Mouse (Mus musculus): ENCODE results near the gene Mef2c. TPM values are rescaled to one million over a fixed set of nuclear protein-coding genes. Genes with fewer than 3 reads are reported as not detected.

The Mef2c gene
- 112 and 114 TPM in 2 replicates for polyA plus RNA-seq (2014; fragmentation: Nextera tagmentation; extraction: Ambion mirVana)

- WGBS: 86% methylated on average over 7 of the region's 7 CpGs
- H3K9ac ChIP-seq (ENCODE audit: low read length): no peak within 1 kb of the TSS
- H3K9me3 ChIP-seq (ENCODE audit: control insufficient read depth, low read length): no peaks in the 10 kb centered on the region
- H3K4me1 ChIP-seq (ENCODE audit: control insufficient read depth in 2 of 2, insufficient read depth in 2 of 2, low read length in 2 of 2): no peaks in the 10 kb centered on the region
- no peak within 1 kb of the TSS for H3K4me3 ChIP-seq (ENCODE audit: control insufficient read depth in 1 of 2, insufficient read depth in 1 of 2, low read depth in 1 of 2, low read length in 2 of 2)
- H3K27me3 ChIP-seq (ENCODE audit: control insufficient read depth, insufficient read depth, low read length): no peaks in the 10 kb centered on the region
- no peak for ATAC-seq (ENCODE audit: insufficient number of reproducible peaks, insufficient read depth, low FRiP score, low read depth)
- H3K27ac ChIP-seq (replicated peaks in 1 of 2; ENCODE audit: control insufficient read depth in 1 of 2, insufficient read depth in 1 of 2, low read depth in 2 of 2, low read length in 2 of 2): no peak within 1 kb of the TSS
- no peaks in the 10 kb centered on the region for H3K36me3 ChIP-seq (ENCODE audit: control insufficient read depth, insufficient read depth, low read length)
- H3K4me2 ChIP-seq (ENCODE audit: low read length): no peak within 1 kb of the TSS
These were observed at the start of gene Mef2c for GRCm38 (mm10) chr13:83503919-83504318. Gene Mef2c, plus strand, starts transcription at chr13:83504034.

- Histone ChIP-seq H3K4me2 (ENCODE audit: low read length) (no peak overlapping the region), H3K4me1 (ENCODE audit: control insufficient read depth in 2 of 2, insufficient read depth in 2 of 2, low read length in 2 of 2) (no peaks in the 10 kb centered on the region; a peak in 1 of 4 replicates), H3K9ac (ENCODE audit: low read length) (no peak overlapping the region), H3K9me3 (ENCODE audit: control insufficient read depth, low read length) (no peaks in the 10 kb centered on the region), H3K27ac (replicated peaks in 1 of 2; ENCODE audit: control insufficient read depth in 1 of 2, insufficient read depth in 1 of 2, low read depth in 2 of 2, low read length in 2 of 2) (no peak overlapping the region), H3K27me3 (ENCODE audit: control insufficient read depth, insufficient read depth, low read length) (no peaks in the 10 kb centered on the region), H3K36me3 (ENCODE audit: control insufficient read depth, insufficient read depth, low read length) (no peaks in the 10 kb centered on the region), H3K4me3 (ENCODE audit: control insufficient read depth in 1 of 2, insufficient read depth in 1 of 2, low read depth in 1 of 2, low read length in 2 of 2) (no peak overlapping the region)
- no peak for ATAC-seq (ENCODE audit: insufficient number of reproducible peaks, insufficient read depth, low FRiP score, low read depth)
These were observed 45.1 kb upstream of the Mef2c start for GRCm38 (mm10) chr13:83458729-83459128.

- H3K27me3 ChIP-seq (ENCODE audit: control insufficient read depth, insufficient read depth, low read length): no peaks in the 10 kb centered on the region
- 96% methylated on average over 3 of the region's 3 CpGs for WGBS
- H3K4me2 ChIP-seq (ENCODE audit: low read length): no peak overlapping the region
- no peak overlapping the region for H3K4me3 ChIP-seq (ENCODE audit: control insufficient read depth in 1 of 2, insufficient read depth in 1 of 2, low read depth in 1 of 2, low read length in 2 of 2)
- no peaks in the 10 kb centered on the region for H3K9me3 ChIP-seq (ENCODE audit: control insufficient read depth, low read length)
- ATAC-seq (ENCODE audit: insufficient number of reproducible peaks, insufficient read depth, low FRiP score, low read depth): no peak
- no peak overlapping the region for H3K9ac ChIP-seq (ENCODE audit: low read length)
- H3K27ac ChIP-seq (replicated peaks in 1 of 2; ENCODE audit: control insufficient read depth in 1 of 2, insufficient read depth in 1 of 2, low read depth in 2 of 2, low read length in 2 of 2): no peak overlapping the region
- H3K4me1 ChIP-seq (ENCODE audit: control insufficient read depth in 2 of 2, insufficient read depth in 2 of 2, low read length in 2 of 2): no peaks in the 10 kb centered on the region; a peak in 1 of 4 replicates
- H3K36me3 ChIP-seq (ENCODE audit: control insufficient read depth, insufficient read depth, low read length): no peaks in the 10 kb centered on the region
These were observed 44.2 kb upstream of the Mef2c start for GRCm38 (mm10) chr13:83459600-83459999.

- 44% methylated on average over 1 of the region's 1 CpGs for WGBS
- no peaks in the 10 kb centered on the region; a peak in 1 of 4 replicates for H3K4me1 ChIP-seq (ENCODE audit: control insufficient read depth in 2 of 2, insufficient read depth in 2 of 2, low read length in 2 of 2)
- no peak overlapping the region for H3K4me3 ChIP-seq (ENCODE audit: control insufficient read depth in 1 of 2, insufficient read depth in 1 of 2, low read depth in 1 of 2, low read length in 2 of 2)
- no peaks in the 10 kb centered on the region for H3K27me3 ChIP-seq (ENCODE audit: control insufficient read depth, insufficient read depth, low read length)
- H3K9ac ChIP-seq (ENCODE audit: low read length): no peak overlapping the region
- no peak for ATAC-seq (ENCODE audit: insufficient number of reproducible peaks, insufficient read depth, low FRiP score, low read depth)
- H3K36me3 ChIP-seq (ENCODE audit: control insufficient read depth, insufficient read depth, low read length): no peaks in the 10 kb centered on the region
- H3K4me2 ChIP-seq (ENCODE audit: low read length): no peak overlapping the region
- no peak overlapping the region for H3K27ac ChIP-seq (replicated peaks in 1 of 2; ENCODE audit: control insufficient read depth in 1 of 2, insufficient read depth in 1 of 2, low read depth in 2 of 2, low read length in 2 of 2)
- H3K9me3 ChIP-seq (ENCODE audit: control insufficient read depth, low read length): no peaks in the 10 kb centered on the region
These were observed 43.2 kb upstream of the Mef2c start for GRCm38 (mm10) chr13:83460620-83461019.

- Histone ChIP-seq H3K36me3 (ENCODE audit: control insufficient read depth, insufficient read depth, low read length) (no peaks in the 10 kb centered on the region), H3K9me3 (ENCODE audit: control insufficient read depth, low read length) (no peaks in the 10 kb centered on the region), H3K4me3 (ENCODE audit: control insufficient read depth in 1 of 2, insufficient read depth in 1 of 2, low read depth in 1 of 2, low read length in 2 of 2) (no peak overlapping the region), H3K9ac (ENCODE audit: low read length) (no peak overlapping the region), H3K4me1 (ENCODE audit: control insufficient read depth in 2 of 2, insufficient read depth in 2 of 2, low read length in 2 of 2) (no peaks in the 10 kb centered on the region; a peak in 1 of 4 replicates), H3K4me2 (ENCODE audit: low read length) (no peak overlapping the region), H3K27me3 (ENCODE audit: control insufficient read depth, insufficient read depth, low read length) (no peaks in the 10 kb centered on the region), H3K27ac (replicated peaks in 1 of 2; ENCODE audit: control insufficient read depth in 1 of 2, insufficient read depth in 1 of 2, low read depth in 2 of 2, low read length in 2 of 2) (no peak overlapping the region)
- WGBS: 95% methylated on average over 2 of the region's 2 CpGs
- ATAC-seq (ENCODE audit: insufficient number of reproducible peaks, insufficient read depth, low FRiP score, low read depth): no peak
These were observed 42.3 kb upstream of the Mef2c start for GRCm38 (mm10) chr13:83461556-83461955.

- Histone ChIP-seq H3K36me3 (ENCODE audit: control insufficient read depth, insufficient read depth, low read length) (no peaks in the 10 kb centered on the region), H3K9ac (ENCODE audit: low read length) (no peak overlapping the region), H3K27me3 (ENCODE audit: control insufficient read depth, insufficient read depth, low read length) (no peaks in the 10 kb centered on the region), H3K4me1 (ENCODE audit: control insufficient read depth in 2 of 2, insufficient read depth in 2 of 2, low read length in 2 of 2) (no peaks in the 10 kb centered on the region), H3K4me2 (ENCODE audit: low read length) (no peak overlapping the region), H3K9me3 (ENCODE audit: control insufficient read depth, low read length) (no peaks in the 10 kb centered on the region), H3K27ac (replicated peaks in 1 of 2; ENCODE audit: control insufficient read depth in 1 of 2, insufficient read depth in 1 of 2, low read depth in 2 of 2, low read length in 2 of 2) (no peak overlapping the region), H3K4me3 (ENCODE audit: control insufficient read depth in 1 of 2, insufficient read depth in 1 of 2, low read depth in 1 of 2, low read length in 2 of 2) (no peak overlapping the region)
- WGBS: 84% methylated on average over 5 of the region's 5 CpGs
- ATAC-seq (ENCODE audit: insufficient number of reproducible peaks, insufficient read depth, low FRiP score, low read depth): no peak
These were observed 37.1 kb upstream of the Mef2c start for GRCm38 (mm10) chr13:83466756-83467155.

- H3K9ac ChIP-seq (ENCODE audit: low read length): no peak overlapping the region
- H3K4me2 ChIP-seq (ENCODE audit: low read length): no peak overlapping the region
- no peaks in the 10 kb centered on the region for H3K9me3 ChIP-seq (ENCODE audit: control insufficient read depth, low read length)
- H3K36me3 ChIP-seq (ENCODE audit: control insufficient read depth, insufficient read depth, low read length): no peaks in the 10 kb centered on the region
- H3K27ac ChIP-seq (replicated peaks in 1 of 2; ENCODE audit: control insufficient read depth in 1 of 2, insufficient read depth in 1 of 2, low read depth in 2 of 2, low read length in 2 of 2): no peak overlapping the region
- 50% methylated on average over 3 of the region's 3 CpGs for WGBS
- no peaks in the 10 kb centered on the region for H3K27me3 ChIP-seq (ENCODE audit: control insufficient read depth, insufficient read depth, low read length)
- no peaks in the 10 kb centered on the region for H3K4me1 ChIP-seq (ENCODE audit: control insufficient read depth in 2 of 2, insufficient read depth in 2 of 2, low read length in 2 of 2)
- no peak overlapping the region for H3K4me3 ChIP-seq (ENCODE audit: control insufficient read depth in 1 of 2, insufficient read depth in 1 of 2, low read depth in 1 of 2, low read length in 2 of 2)
- ATAC-seq (ENCODE audit: insufficient number of reproducible peaks, insufficient read depth, low FRiP score, low read depth): no peak
These were observed 35.0 kb upstream of the Mef2c start for GRCm38 (mm10) chr13:83468794-83469193.

- Histone ChIP-seq H3K4me1 (ENCODE audit: control insufficient read depth in 2 of 2, insufficient read depth in 2 of 2, low read length in 2 of 2) (no peaks in the 10 kb centered on the region), H3K36me3 (ENCODE audit: control insufficient read depth, insufficient read depth, low read length) (no peaks in the 10 kb centered on the region), H3K9me3 (ENCODE audit: control insufficient read depth, low read length) (no peaks in the 10 kb centered on the region), H3K27ac (replicated peaks in 1 of 2; ENCODE audit: control insufficient read depth in 1 of 2, insufficient read depth in 1 of 2, low read depth in 2 of 2, low read length in 2 of 2) (no peak overlapping the region), H3K4me2 (ENCODE audit: low read length) (no peak overlapping the region), H3K4me3 (ENCODE audit: control insufficient read depth in 1 of 2, insufficient read depth in 1 of 2, low read depth in 1 of 2, low read length in 2 of 2) (no peak overlapping the region), H3K27me3 (ENCODE audit: control insufficient read depth, insufficient read depth, low read length) (no peaks in the 10 kb centered on the region), H3K9ac (ENCODE audit: low read length) (no peak overlapping the region)
- ATAC-seq (ENCODE audit: insufficient number of reproducible peaks, insufficient read depth, low FRiP score, low read depth): no peak
- WGBS: 80% methylated on average over 2 of the region's 2 CpGs
These were observed 30.1 kb upstream of the Mef2c start for GRCm38 (mm10) chr13:83473755-83474154.
